ENCODE assay signal across 28 mouse cellular contexts in genomic region chr9:87921291-87921690, GRCm38 (mm10).
"Had no signal": no experiment of that assay in that cellular context is flagged by ENCODE, and none has a peak within 500 bp of the region (broad histone marks: within the 10 kb centered on the region; RNA-seq: fewer than 3 reads in every experiment).

No protein-coding gene starts in this region.

- DNase-seq: gastrocnemius, adult 2 months; gastrocnemius, postnatal 14 days; gastrocnemius, postnatal 36 days; heart, adult 11 months; heart, adult 2 months; heart, postnatal 14 days; heart, postnatal 36 days; kidney, adult 11 months; kidney, adult 2 months; kidney, adult 9 months; kidney, postnatal 14 days; kidney, postnatal 36 days; layer of hippocampus, adult 9-11 months; layer of hippocampus, postnatal 36 days; left cerebral cortex, postnatal 4 days had no signal

- H3K9me3 ChIP-seq: heart, embryonic 13.5 days; heart, embryonic 15.5 days; hindbrain, embryonic 13.5 days; hindbrain, embryonic 15.5 days; kidney, embryonic 15.5 days; limb, embryonic 13.5 days; limb, embryonic 15.5 days; liver, embryonic 12.5 days had no signal

- H3K36me3 ChIP-seq: heart, embryonic 13.5 days; heart, embryonic 15.5 days; hindbrain, embryonic 13.5 days; hindbrain, embryonic 15.5 days; kidney, embryonic 15.5 days; limb, embryonic 13.5 days; limb, embryonic 15.5 days; liver, embryonic 12.5 days had no signal

- ATAC-seq: hindbrain, postnatal 0 days; intestine, embryonic 16.5 days; liver, embryonic 12.5 days had no signal

- H3K4me1 ChIP-seq: heart, embryonic 13.5 days; heart, embryonic 15.5 days; hindbrain, embryonic 13.5 days; hindbrain, embryonic 15.5 days; kidney, embryonic 15.5 days; limb, embryonic 13.5 days; limb, embryonic 15.5 days; liver, embryonic 12.5 days had no signal

- H3K9ac ChIP-seq: heart, embryonic 13.5 days; heart, embryonic 15.5 days; hindbrain, embryonic 13.5 days; hindbrain, embryonic 15.5 days; kidney, embryonic 15.5 days; limb, embryonic 13.5 days; limb, embryonic 15.5 days; liver, embryonic 12.5 days; liver, embryonic 14.5 days had no signal

- H3K4me3 ChIP-seq: gastrocnemius, adult 2 months; heart, adult 2 months; heart, embryonic 13.5 days; heart, embryonic 15.5 days; hindbrain, embryonic 13.5 days; hindbrain, embryonic 15.5 days; kidney, embryonic 15.5 days; limb, embryonic 13.5 days; limb, embryonic 15.5 days; liver, embryonic 12.5 days had no signal

- H3K27me3 ChIP-seq: heart, embryonic 13.5 days; heart, embryonic 15.5 days; hindbrain, embryonic 13.5 days; hindbrain, embryonic 15.5 days; kidney, embryonic 15.5 days; limb, embryonic 13.5 days; limb, embryonic 15.5 days; liver, embryonic 12.5 days had no signal

- H3K4me2 ChIP-seq: heart, embryonic 11.5 days; heart, embryonic 13.5 days; heart, embryonic 15.5 days; hindbrain, embryonic 13.5 days; hindbrain, embryonic 15.5 days; kidney, embryonic 15.5 days; limb, embryonic 13.5 days; limb, embryonic 15.5 days; liver, embryonic 12.5 days had no signal

- H3K27ac ChIP-seq: gastrocnemius, adult 2 months; heart, adult 2 months; heart, embryonic 13.5 days; heart, embryonic 15.5 days; hindbrain, embryonic 13.5 days; hindbrain, embryonic 15.5 days; hindbrain, postnatal 0 days; kidney, embryonic 15.5 days; kidney, postnatal 0 days; limb, embryonic 13.5 days; limb, embryonic 15.5 days; liver, embryonic 12.5 days; liver, embryonic 14.5 days had no signal
